18 mouse cellular contexts compared by ENCODE assay signal in genomic region chr19:41197606-41198005, GRCm38 (mm10). TPM values are rescaled to one million over a fixed set of nuclear protein-coding genes. Genes with fewer than 3 reads are reported as not detected.
DNase-seq lines count a peak whose midpoint lies in the region; ATAC-seq and TF ChIP-seq lines count a peak whose summit lies in the region.
"Had no signal": no experiment of that assay in that cellular context is flagged by ENCODE, and none has a peak within 500 bp of the region (broad histone marks: within the 10 kb centered on the region; RNA-seq: fewer than 3 reads in every experiment).

No protein-coding gene starts in this region.

- DNase-seq in hindbrain, postnatal 0 days (ENCODE audit: low spot score) = peak; percentile 18
- DNase-seq in layer of hippocampus, adult 8-10 months (ENCODE audit: low spot score in 2 of 2) = peak; percentile 73
- peak; percentile 49 to 56 for DNase-seq in right cerebral cortex, adult 2 months (ENCODE audit: low spot score in 2 of 2)
- DNase-seq: cerebellum, postnatal 36 days; gastrocnemius, postnatal 25 days; kidney, adult 2 months; lung, postnatal 10 days had no signal

- no peaks in the 10 kb centered on the region for H3K36me3 ChIP-seq in hindbrain, postnatal 0 days (ENCODE audit: insufficient read depth, low read length)
- H3K36me3 ChIP-seq in hindbrain, embryonic 13.5 days = no peaks in the 10 kb centered on the region
- H3K36me3 ChIP-seq: heart, embryonic 13.5 days; stomach, embryonic 15.5 days had no signal

- no peaks in the 10 kb centered on the region for H3K27me3 ChIP-seq in hindbrain, postnatal 0 days (ENCODE audit: insufficient read depth, low read length)
- peaks cover 5% of the 10 kb centered on the region; the same call in 1 of the 2 replicates for H3K27me3 ChIP-seq in hindbrain, embryonic 13.5 days
- H3K27me3 ChIP-seq: stomach, embryonic 15.5 days had no signal

- peak; percentile 43; the same call in 1 of the 2 replicates for ATAC-seq in hindbrain, postnatal 0 days
- no peak for ATAC-seq in hindbrain, embryonic 13.5 days (ENCODE audit: low FRiP score)
- ATAC-seq in frontal cortex, adult (ENCODE audit: low TSS enrichment) = peak; percentile 85
- ATAC-seq in erythroid progenitor cell, adult 5-6 weeks (replicated peaks; ENCODE audit: low FRiP score, poor library complexity, severe bottlenecking) = no peak
- no peak for ATAC-seq in cerebellum, adult (ENCODE audit: insufficient number of reproducible peaks, low FRiP score, low TSS enrichment)
- ATAC-seq in megakaryocyte-erythroid progenitor cell, adult 5-6 weeks (replicated peaks; ENCODE audit: low FRiP score, low TSS enrichment, poor library complexity, severe bottlenecking) = no peak

- H3K4me1 ChIP-seq in hindbrain, postnatal 0 days (ENCODE audit: insufficient read depth, low read length) = no peaks in the 10 kb centered on the region
- H3K4me1 ChIP-seq in hindbrain, embryonic 13.5 days (replicated peaks) = peaks cover 12% of the 10 kb centered on the region
- H3K4me1 ChIP-seq: heart, embryonic 13.5 days; stomach, embryonic 15.5 days had no signal

- no peak overlapping the region for H3K4me2 ChIP-seq in hindbrain, postnatal 0 days (ENCODE audit: low read depth, low read length)
- H3K4me2 ChIP-seq in hindbrain, embryonic 13.5 days = no peak overlapping the region
- H3K4me2 ChIP-seq: heart, embryonic 13.5 days; hindbrain, embryonic 14.5 days; liver, embryonic 11.5 days; stomach, embryonic 15.5 days had no signal

- 75% methylated on average over 12 of the region's 12 CpGs for WGBS in hindbrain, postnatal 0 days
- 83% methylated on average over 12 of the region's 12 CpGs for WGBS in hindbrain, embryonic 13.5 days

- H3K9ac ChIP-seq in hindbrain, postnatal 0 days (replicated peaks; ENCODE audit: low read length) = no peak overlapping the region
- no peak overlapping the region for H3K9ac ChIP-seq in hindbrain, embryonic 13.5 days
- H3K9ac ChIP-seq: heart, embryonic 13.5 days; hindbrain, embryonic 14.5 days; stomach, embryonic 15.5 days had no signal

- no peak overlapping the region for H3K27ac ChIP-seq in hindbrain, postnatal 0 days
- H3K27ac ChIP-seq in hindbrain, embryonic 13.5 days = no peak overlapping the region
- H3K27ac ChIP-seq: heart, embryonic 13.5 days; hindbrain, embryonic 14.5 days; left cerebral cortex, adult 2 months; stomach, embryonic 15.5 days had no signal

- no peaks in the 10 kb centered on the region for H3K9me3 ChIP-seq in hindbrain, postnatal 0 days (ENCODE audit: low read length)
- no peaks in the 10 kb centered on the region for H3K9me3 ChIP-seq in hindbrain, embryonic 13.5 days
- H3K9me3 ChIP-seq: heart, embryonic 13.5 days; stomach, embryonic 15.5 days had no signal

- no peak for TF ChIP-seq CTCF in hindbrain, postnatal 0 days (IDR thresholded peaks at IDR 0.05; ENCODE audit: low read depth)

- no peak overlapping the region for H3K4me3 ChIP-seq in hindbrain, postnatal 0 days (ENCODE audit: low read length)
- no peak overlapping the region for H3K4me3 ChIP-seq in hindbrain, embryonic 13.5 days
- H3K4me3 ChIP-seq: heart, embryonic 13.5 days; left cerebral cortex, adult 2 months; stomach, embryonic 15.5 days had no signal

RNA-seq across cellular contexts. Expression of gene Tll2, which starts 9.0 kb away (rescaled TPM):
- 1.2 and 2.8 TPM in 2 replicates for total RNA-seq in hindbrain, postnatal 0 days (2014; rRNA removed)
- 0.60 and 0.72 TPM in 2 replicates for polyA plus RNA-seq in hindbrain, postnatal 0 days (2015; fragmentation: Nextera tagmentation; extraction: Ambion mirVana)
- polyA plus RNA-seq in hindbrain, embryonic 13.5 days (2015; fragmentation: Nextera tagmentation; extraction: Ambion mirVana) = 0.44 and 0.60 TPM in 2 replicates
- under 1 TPM; 0.39 to 0.93 (median 0.74) TPM for total RNA-seq in layer of hippocampus, adult 8-10 months (2022)
- total RNA-seq in erythroid progenitor cell, adult 5-6 weeks (2015; ENCODE audit: low replicate concordance) = not detected in 2 replicates
- not detected in 2 replicates for total RNA-seq in erythroid progenitor cell, adult 5-6 weeks (2017; ENCODE audit: low replicate concordance)
- total RNA-seq in megakaryocyte-erythroid progenitor cell, adult 5-6 weeks (2014; fragmentation: Nextera tagmentation) = not detected in 2 replicates
- total RNA-seq in megakaryocyte-erythroid progenitor cell, adult 5-6 weeks (2017) = not detected in 2 replicates
- polyA plus RNA-seq: liver, embryonic 11.5 days; small intestine, adult 2 months had no signal

Comparison
In these comparisons a context has a peak if more than half of its experiments do, and no peak if none do; other contexts are left out.
1. ATAC-seq: peak in hindbrain, postnatal 0 days (single experiment) and frontal cortex, adult (single experiment); none in hindbrain, embryonic 13.5 days (single experiment), erythroid progenitor cell, adult 5-6 weeks (single experiment), cerebellum, adult (single experiment) and megakaryocyte-erythroid progenitor cell, adult 5-6 weeks (single experiment).
2. DNase-seq: peak in every context shown above with its lines; median percentile 73 in layer of hippocampus, adult 8-10 months; 52 in right cerebral cortex, adult 2 months; 18 in hindbrain, postnatal 0 days.